Mouse (Mus musculus): ENCODE results near the gene Bbox1.

DNA sequence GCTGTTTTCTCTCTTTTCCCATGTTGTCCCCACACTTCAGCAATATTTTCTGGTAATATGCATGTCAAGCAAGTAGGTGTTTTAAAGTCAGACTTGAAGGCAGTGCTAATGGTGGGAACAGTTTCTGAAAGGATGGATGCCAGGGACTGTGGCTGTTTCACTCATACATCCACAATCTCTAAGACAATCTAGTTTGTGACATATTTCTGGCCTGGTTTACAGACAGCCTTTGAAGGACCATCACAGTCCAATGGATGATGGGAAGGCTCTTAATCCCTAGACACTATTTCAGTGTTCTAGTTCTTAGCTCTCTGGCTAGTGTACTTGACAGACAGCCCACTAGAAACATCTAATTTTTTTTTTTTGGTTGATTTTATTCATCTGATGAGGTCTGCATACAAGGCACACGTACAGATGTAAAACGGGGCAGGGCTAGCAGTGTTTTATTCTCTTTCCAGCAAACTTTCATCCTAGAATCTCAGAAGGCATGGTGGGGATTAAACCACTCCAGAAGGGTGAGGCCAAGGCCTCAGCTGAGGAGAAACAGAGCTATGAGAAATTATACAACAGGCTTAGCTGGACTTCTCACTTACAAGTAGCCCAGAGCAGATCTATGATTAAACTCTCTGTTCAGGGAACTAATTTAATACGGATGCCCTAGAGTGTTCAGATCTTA, 28.4 kb downstream of the Bbox1 start:
- TF ChIP-seq CTCF (IDR thresholded peaks at IDR 0.05; ENCODE audit: low read depth) (no peak), EP300 (optimal IDR thresholded peaks at IDR 0.05) (no peak)

Data from stomach, postnatal 0 days (tissue).